Mouse (Mus musculus): ENCODE measurements around the gene Dock4. TPM values are rescaled to one million over a fixed set of nuclear protein-coding genes. Genes with fewer than 3 reads are reported as not detected.

Gene Dock4
- polyA plus RNA-seq, 1 experiment from 2014 or later = 13.9 TPM

DNA sequence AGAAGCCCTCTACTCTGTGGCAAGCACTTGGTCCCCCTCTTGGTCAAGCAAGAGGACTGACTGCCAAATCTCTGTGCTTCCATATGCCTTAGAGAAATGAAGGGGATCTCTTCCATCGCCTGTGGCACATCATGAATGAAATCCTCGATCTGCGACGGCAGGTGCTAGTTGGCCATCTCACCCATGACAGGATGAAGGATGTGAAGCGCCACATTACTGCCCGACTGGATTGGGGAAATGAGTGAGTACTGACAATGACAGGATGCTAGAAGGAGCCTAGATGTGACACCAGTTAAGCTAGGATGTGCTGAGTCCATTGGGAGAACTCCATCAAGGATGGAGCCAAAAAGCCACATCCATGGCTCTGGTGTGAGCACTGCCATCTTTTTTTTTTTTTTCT lies 190.2 kb downstream of the Dock4 start:
- 93% methylated on average over 6 of the region's 6 CpGs for WGBS
- Histone ChIP-seq H3K9me3 (ENCODE audit: control insufficient read depth, low read depth, low read length) (no peaks in the 10 kb centered on the region), H3K36me3 (ENCODE audit: control insufficient read depth, insufficient read depth, low read length) (no peaks in the 10 kb centered on the region; the same call in 1 of the 2 replicates), H3K27me3 (ENCODE audit: control insufficient read depth, insufficient read depth, low read length) (no peaks in the 10 kb centered on the region), H3K4me3 (ENCODE audit: low read depth, low read length) (no peak overlapping the region), H3K9ac (replicated peaks; ENCODE audit: low read depth, low read length) (no peak overlapping the region), H3K4me2 (replicated peaks; ENCODE audit: low read depth, low read length) (no peak overlapping the region), H3K4me1 (ENCODE audit: control insufficient read depth, insufficient read depth, low read length) (no peaks in the 10 kb centered on the region), H3K27ac (ENCODE audit: low read length) (no peak overlapping the region)
- no peak for ATAC-seq (ENCODE audit: insufficient number of reproducible peaks, insufficient read depth, low FRiP score, low read depth)

GRCm38 (mm10) chr12:40637427-40637826 lies 191.7 kb downstream of the Dock4 start:
- 92% methylated on average over 2 of the region's 2 CpGs for WGBS
- H3K4me3 ChIP-seq (ENCODE audit: low read depth, low read length) = no peak overlapping the region
- ATAC-seq (ENCODE audit: insufficient number of reproducible peaks, insufficient read depth, low FRiP score, low read depth) = no peak
- no peaks in the 10 kb centered on the region for H3K4me1 ChIP-seq (ENCODE audit: control insufficient read depth, insufficient read depth, low read length)
- H3K27me3 ChIP-seq (ENCODE audit: control insufficient read depth, insufficient read depth, low read length) = no peaks in the 10 kb centered on the region
- H3K27ac ChIP-seq (ENCODE audit: low read length) = no peak overlapping the region
- H3K36me3 ChIP-seq (ENCODE audit: control insufficient read depth, insufficient read depth, low read length) = no peaks in the 10 kb centered on the region; the same call in 1 of the 2 replicates
- no peak overlapping the region for H3K9ac ChIP-seq (replicated peaks; ENCODE audit: low read depth, low read length)
- no peak overlapping the region for H3K4me2 ChIP-seq (replicated peaks; ENCODE audit: low read depth, low read length)
- no peaks in the 10 kb centered on the region for H3K9me3 ChIP-seq (ENCODE audit: control insufficient read depth, low read depth, low read length)

DNA sequence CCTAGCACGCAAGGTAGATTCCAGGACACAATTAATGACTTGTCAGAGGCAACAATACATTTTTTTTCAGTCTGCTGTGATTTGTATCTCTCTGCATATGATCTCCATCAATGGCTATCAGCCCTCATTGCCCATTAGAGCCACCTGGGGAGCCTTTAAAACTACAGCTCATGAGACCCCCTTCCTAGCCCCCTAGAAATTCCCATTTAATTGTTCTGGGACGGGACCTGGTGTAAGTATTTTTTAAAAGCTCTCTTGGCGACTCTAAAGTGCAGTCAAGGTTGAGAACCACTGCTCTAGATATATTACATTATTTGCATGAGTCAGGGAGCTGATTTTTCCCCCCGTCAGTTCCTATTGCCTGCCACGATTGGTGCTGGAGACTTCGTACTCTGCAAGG lies 200.1 kb downstream of the Dock4 start:
- Histone ChIP-seq H3K27ac (ENCODE audit: low read length) (no peak overlapping the region), H3K4me1 (ENCODE audit: control insufficient read depth, insufficient read depth, low read length) (no peaks in the 10 kb centered on the region), H3K36me3 (ENCODE audit: control insufficient read depth, insufficient read depth, low read length) (no peaks in the 10 kb centered on the region), H3K9ac (replicated peaks; ENCODE audit: low read depth, low read length) (no peak overlapping the region), H3K4me3 (ENCODE audit: low read depth, low read length) (no peak overlapping the region), H3K27me3 (ENCODE audit: control insufficient read depth, insufficient read depth, low read length) (no peaks in the 10 kb centered on the region), H3K9me3 (ENCODE audit: control insufficient read depth, low read depth, low read length) (no peaks in the 10 kb centered on the region), H3K4me2 (replicated peaks; ENCODE audit: low read depth, low read length) (no peak overlapping the region)
- WGBS = 83% methylated on average over 6 of the region's 6 CpGs
- ATAC-seq (ENCODE audit: insufficient number of reproducible peaks, insufficient read depth, low FRiP score, low read depth) = no peak

DNA sequence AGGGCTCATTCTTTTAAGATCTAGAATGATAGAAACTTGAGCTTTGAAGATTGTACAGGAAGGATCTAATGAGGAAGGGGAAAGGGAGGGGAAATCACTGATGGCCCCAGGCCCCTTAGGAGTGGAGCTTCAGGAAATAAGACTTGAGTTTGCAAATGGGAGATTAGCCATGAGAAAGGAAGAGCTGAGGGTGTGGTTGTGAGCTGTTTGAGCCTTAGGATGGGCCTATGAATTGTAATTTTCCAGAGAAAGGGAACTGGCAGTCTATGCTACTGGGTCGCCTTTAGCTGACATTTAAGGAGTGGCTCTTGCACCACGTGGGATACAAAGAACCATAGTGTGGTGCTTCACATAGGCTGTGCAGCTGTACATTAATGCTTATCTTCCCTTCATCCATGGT lies 208.6 kb downstream of the Dock4 start:
- Histone ChIP-seq H3K36me3 (ENCODE audit: control insufficient read depth, insufficient read depth, low read length) (no peaks in the 10 kb centered on the region), H3K27ac (ENCODE audit: low read length) (no peak overlapping the region), H3K27me3 (ENCODE audit: control insufficient read depth, insufficient read depth, low read length) (no peaks in the 10 kb centered on the region), H3K9me3 (ENCODE audit: control insufficient read depth, low read depth, low read length) (no peaks in the 10 kb centered on the region), H3K9ac (replicated peaks; ENCODE audit: low read depth, low read length) (no peak overlapping the region), H3K4me3 (ENCODE audit: low read depth, low read length) (no peak overlapping the region), H3K4me1 (ENCODE audit: control insufficient read depth, insufficient read depth, low read length) (no peaks in the 10 kb centered on the region), H3K4me2 (replicated peaks; ENCODE audit: low read depth, low read length) (no peak overlapping the region)
- WGBS = 82% methylated on average over 2 of the region's 2 CpGs
- no peak for ATAC-seq (ENCODE audit: insufficient number of reproducible peaks, insufficient read depth, low FRiP score, low read depth)

DNA sequence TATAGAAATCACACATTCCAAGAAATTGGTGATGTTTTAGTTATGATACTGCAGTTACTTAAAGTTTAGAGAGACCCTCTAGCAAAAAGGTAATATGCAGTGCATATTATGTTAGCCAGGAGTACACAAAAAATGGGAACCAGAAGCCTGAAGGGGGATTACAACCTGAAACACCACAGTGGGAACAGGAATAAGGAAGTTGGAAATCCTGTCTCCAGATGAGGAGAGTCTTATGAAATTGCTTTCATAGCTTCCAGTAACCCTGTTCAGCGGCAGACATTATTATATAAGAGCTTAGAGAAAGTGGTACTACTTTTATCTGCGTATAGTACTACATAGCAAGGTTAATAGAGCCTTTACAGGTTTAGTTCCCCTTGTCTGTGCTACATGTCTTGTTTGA lies 210.1 kb downstream of the Dock4 start:
- Histone ChIP-seq H3K27ac (ENCODE audit: low read length) (no peak overlapping the region), H3K36me3 (ENCODE audit: control insufficient read depth, insufficient read depth, low read length) (no peaks in the 10 kb centered on the region), H3K9me3 (ENCODE audit: control insufficient read depth, low read depth, low read length) (no peaks in the 10 kb centered on the region), H3K4me2 (replicated peaks; ENCODE audit: low read depth, low read length) (no peak overlapping the region), H3K9ac (replicated peaks; ENCODE audit: low read depth, low read length) (no peak overlapping the region), H3K27me3 (ENCODE audit: control insufficient read depth, insufficient read depth, low read length) (no peaks in the 10 kb centered on the region), H3K4me1 (ENCODE audit: control insufficient read depth, insufficient read depth, low read length) (no peaks in the 10 kb centered on the region), H3K4me3 (ENCODE audit: low read depth, low read length) (no peak overlapping the region)
- 89% methylated on average over 2 of the region's 2 CpGs for WGBS
- no peak for ATAC-seq (ENCODE audit: insufficient number of reproducible peaks, insufficient read depth, low FRiP score, low read depth)

DNA sequence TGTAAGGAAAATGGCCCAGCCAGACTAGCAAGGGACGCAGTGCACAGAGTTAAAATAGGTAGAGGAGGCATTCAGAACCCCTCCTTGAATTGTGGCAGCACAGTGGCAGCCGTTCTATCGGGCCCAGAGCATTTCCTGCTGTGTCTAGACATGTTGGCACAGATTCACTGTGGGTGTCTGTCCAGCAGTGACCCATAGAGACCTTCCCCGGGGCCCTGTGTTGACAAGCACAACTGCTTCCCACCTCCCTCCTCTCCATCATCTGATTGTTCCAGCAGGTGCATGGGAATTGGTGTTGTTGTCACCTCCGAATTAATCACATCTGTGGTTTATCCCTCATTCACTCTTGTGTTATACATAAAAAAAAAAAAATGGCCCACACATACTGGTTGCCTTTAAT lies 210.7 kb downstream of the Dock4 start:
- Histone ChIP-seq H3K4me2 (replicated peaks; ENCODE audit: low read depth, low read length) (no peak overlapping the region), H3K9me3 (ENCODE audit: control insufficient read depth, low read depth, low read length) (no peaks in the 10 kb centered on the region), H3K27me3 (ENCODE audit: control insufficient read depth, insufficient read depth, low read length) (no peaks in the 10 kb centered on the region), H3K9ac (replicated peaks; ENCODE audit: low read depth, low read length) (no peak overlapping the region), H3K27ac (ENCODE audit: low read length) (no peak overlapping the region), H3K36me3 (ENCODE audit: control insufficient read depth, insufficient read depth, low read length) (no peaks in the 10 kb centered on the region), H3K4me1 (ENCODE audit: control insufficient read depth, insufficient read depth, low read length) (no peaks in the 10 kb centered on the region), H3K4me3 (ENCODE audit: low read depth, low read length) (no peak overlapping the region)
- 73% methylated on average over 5 of the region's 5 CpGs for WGBS
- no peak for ATAC-seq (ENCODE audit: insufficient number of reproducible peaks, insufficient read depth, low FRiP score, low read depth)

DNA sequence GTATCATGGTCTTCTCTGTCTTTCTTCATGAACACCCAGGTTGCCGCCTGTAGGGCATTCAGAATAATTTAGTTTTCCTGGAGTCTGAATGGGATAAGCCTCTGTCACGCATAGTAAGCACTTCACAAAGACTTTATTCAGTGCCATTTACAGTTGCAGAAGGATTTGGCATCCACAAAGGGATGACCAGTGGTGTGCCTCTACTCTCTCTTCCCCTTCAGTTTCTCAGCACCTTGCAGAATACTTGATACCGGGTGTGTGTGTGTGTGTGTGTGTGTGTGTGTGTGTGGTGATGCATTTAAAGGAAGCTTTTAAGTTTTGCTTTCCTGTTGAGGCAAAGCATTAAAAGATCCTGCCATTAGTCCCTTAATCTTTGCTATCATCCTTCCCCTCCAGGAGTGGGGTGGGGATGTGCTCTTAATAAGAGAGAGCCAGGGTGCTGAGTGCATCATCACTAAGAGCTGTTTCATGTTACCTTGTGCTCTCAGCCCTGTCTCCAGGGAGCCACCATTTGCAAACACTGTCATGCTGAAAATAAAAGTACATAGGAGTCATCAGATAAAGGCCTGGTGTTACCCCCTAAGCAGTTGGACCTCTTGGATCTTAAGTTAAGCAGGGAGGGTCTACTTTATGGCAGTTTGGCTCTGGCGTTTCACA lies 211.6 kb downstream of the Dock4 start:
- no peak for ATAC-seq (ENCODE audit: insufficient number of reproducible peaks, insufficient read depth, low FRiP score, low read depth)
- H3K4me2 ChIP-seq (replicated peaks; ENCODE audit: low read depth, low read length) = no peak overlapping the region
- no peaks in the 10 kb centered on the region for H3K4me1 ChIP-seq (ENCODE audit: control insufficient read depth, insufficient read depth, low read length)
- H3K27ac ChIP-seq (ENCODE audit: low read length) = no peak overlapping the region
- no peak overlapping the region for H3K9ac ChIP-seq (replicated peaks; ENCODE audit: low read depth, low read length)
- H3K36me3 ChIP-seq (ENCODE audit: control insufficient read depth, insufficient read depth, low read length) = no peaks in the 10 kb centered on the region
- 80% methylated on average over 4 of the region's 4 CpGs for WGBS
- H3K9me3 ChIP-seq (ENCODE audit: control insufficient read depth, low read depth, low read length) = no peaks in the 10 kb centered on the region
- H3K4me3 ChIP-seq (ENCODE audit: low read depth, low read length) = no peak overlapping the region
- no peaks in the 10 kb centered on the region for H3K27me3 ChIP-seq (ENCODE audit: control insufficient read depth, insufficient read depth, low read length)

DNA sequence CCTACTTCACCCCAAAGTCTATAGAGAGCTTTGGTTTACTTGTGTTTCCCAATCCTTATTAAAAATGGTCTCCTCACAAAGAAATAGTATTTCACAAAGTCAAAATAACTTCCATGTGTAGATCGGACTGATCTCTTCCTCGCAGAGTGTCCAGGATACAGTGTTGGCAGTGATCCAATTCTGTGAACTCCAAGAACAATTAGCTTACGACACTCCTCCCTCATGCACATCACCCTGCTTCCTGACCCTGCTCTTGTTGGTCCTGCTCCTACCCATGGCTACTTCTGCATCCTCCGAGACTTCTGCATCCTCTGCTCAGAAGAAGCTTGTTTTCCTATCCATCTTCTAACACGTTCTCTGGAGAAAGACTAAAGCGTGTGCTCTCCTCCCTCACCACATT lies 213.9 kb downstream of the Dock4 start:
- H3K9ac ChIP-seq (replicated peaks; ENCODE audit: low read depth, low read length) = no peak overlapping the region
- H3K4me1 ChIP-seq (ENCODE audit: control insufficient read depth, insufficient read depth, low read length) = no peaks in the 10 kb centered on the region
- no peaks in the 10 kb centered on the region for H3K36me3 ChIP-seq (ENCODE audit: control insufficient read depth, insufficient read depth, low read length)
- H3K27ac ChIP-seq (ENCODE audit: low read length) = no peak overlapping the region
- no peak for ATAC-seq (ENCODE audit: insufficient number of reproducible peaks, insufficient read depth, low FRiP score, low read depth)
- no peak overlapping the region for H3K4me2 ChIP-seq (replicated peaks; ENCODE audit: low read depth, low read length)
- H3K9me3 ChIP-seq (ENCODE audit: control insufficient read depth, low read depth, low read length) = no peaks in the 10 kb centered on the region
- WGBS = 64% methylated on average over 6 of the region's 6 CpGs
- H3K27me3 ChIP-seq (ENCODE audit: control insufficient read depth, insufficient read depth, low read length) = no peaks in the 10 kb centered on the region
- no peak overlapping the region for H3K4me3 ChIP-seq (ENCODE audit: low read depth, low read length)

DNA sequence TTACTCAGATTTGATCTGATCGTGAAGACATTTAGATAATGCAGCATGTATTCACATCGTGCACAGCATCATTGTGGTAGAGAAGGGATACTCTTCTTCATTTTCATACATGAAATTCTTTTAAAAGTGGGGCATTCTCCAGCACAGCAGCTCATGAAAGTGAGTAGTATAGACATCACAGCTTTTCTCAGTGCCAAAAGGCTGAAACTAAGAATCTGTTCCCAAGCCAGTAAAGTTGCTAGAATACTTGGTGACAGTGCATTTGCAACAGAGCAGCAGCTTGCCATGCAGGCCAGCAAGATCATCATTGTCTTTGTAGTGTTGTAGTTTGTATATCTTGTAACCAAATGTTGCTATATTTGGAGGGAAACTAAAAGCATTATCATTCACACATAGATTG lies 223.7 kb downstream of the Dock4 start:
- Histone ChIP-seq H3K4me1 (ENCODE audit: control insufficient read depth, insufficient read depth, low read length) (no peaks in the 10 kb centered on the region), H3K4me3 (ENCODE audit: low read depth, low read length) (no peak overlapping the region), H3K27ac (ENCODE audit: low read length) (no peak overlapping the region), H3K9me3 (ENCODE audit: control insufficient read depth, low read depth, low read length) (no peaks in the 10 kb centered on the region), H3K9ac (replicated peaks; ENCODE audit: low read depth, low read length) (no peak overlapping the region), H3K27me3 (ENCODE audit: control insufficient read depth, insufficient read depth, low read length) (no peaks in the 10 kb centered on the region), H3K36me3 (ENCODE audit: control insufficient read depth, insufficient read depth, low read length) (no peaks in the 10 kb centered on the region), H3K4me2 (replicated peaks; ENCODE audit: low read depth, low read length) (no peak overlapping the region)
- WGBS = 85% methylated on average over 2 of the region's 2 CpGs
- no peak for ATAC-seq (ENCODE audit: insufficient number of reproducible peaks, insufficient read depth, low FRiP score, low read depth)

Data from stomach, embryonic 14.5 days (tissue).